Mouse (Mus musculus) heart, postnatal 0 days (tissue): ENCODE results near the gene Tti1.

Experiments
- CTCF ChIP-seq: IDR thresholded peaks from 2 replicates; pipeline ENCODE4 v1.5.1; 2016; ENCODE audit warnings: antibody characterized with exemption, control low read depth, low read depth
- EP300 ChIP-seq: IDR thresholded peaks from 2 replicates; pipeline ENCODE4 v1.6.1; 2016; ENCODE audit warnings: antibody characterized with exemption, low read depth

DNA sequence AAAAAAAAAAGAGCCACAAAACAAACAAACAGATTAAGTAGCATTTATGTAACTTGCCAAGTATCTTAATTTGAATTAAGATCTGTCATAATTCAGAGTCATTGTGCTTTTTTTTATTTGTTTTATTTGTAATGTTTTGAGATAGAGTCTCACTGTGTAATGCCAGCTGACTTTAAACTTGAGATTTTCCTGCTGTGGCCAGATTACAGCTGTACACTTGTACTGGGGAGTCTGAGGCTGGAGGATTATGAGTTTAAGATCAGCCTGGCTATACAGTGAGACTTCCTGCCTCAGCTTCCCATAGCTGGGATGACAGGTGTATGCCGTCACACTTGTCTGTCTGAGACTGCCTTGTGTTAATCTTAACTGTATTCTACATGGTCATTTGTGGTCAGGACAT is 20.5 kb upstream of the Tti1 start:
- no peak for TF ChIP-seq CTCF
- TF ChIP-seq EP300 = no peak
